Mouse (Mus musculus): ENCODE results near the gene Cfap36. TPM values are rescaled to one million over a fixed set of nuclear protein-coding genes. Genes with fewer than 3 reads are reported as not detected.
A peak's percentile ranks its signal among the peaks of the same experiment; 100 is the strongest.

The Cfap36 gene
- polyA plus RNA-seq, 1 experiment from 2014 or later = 40.5 TPM

DNA sequence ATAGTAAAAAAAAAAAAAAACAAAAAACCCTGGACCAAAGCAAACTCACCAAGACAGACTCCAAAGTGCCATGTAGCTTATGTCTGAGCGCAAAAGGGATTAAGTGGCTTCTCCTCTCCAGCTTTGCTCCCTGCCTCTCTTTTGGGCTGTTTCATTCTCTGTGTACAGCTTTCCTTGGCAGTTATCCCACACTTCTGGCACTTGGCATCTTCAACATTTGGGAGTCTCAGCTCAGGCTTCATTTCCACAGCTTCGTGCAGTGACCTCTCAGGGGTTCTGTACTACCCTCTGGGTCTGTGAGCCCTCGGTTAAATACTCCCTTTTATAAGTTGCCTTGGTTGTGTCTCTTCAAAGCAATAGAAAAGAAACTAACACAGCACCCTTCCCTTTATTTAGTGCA, 66.6 kb downstream of the Cfap36 start:
- peak overlapping the region; percentile 50; the same call in 1 of the 2 replicates for H3K27ac ChIP-seq (replicated peaks)
- H3K4me2 ChIP-seq = no peak overlapping the region
- WGBS = 70% methylated on average over 3 of the region's 3 CpGs
- no peaks in the 10 kb centered on the region for H3K27me3 ChIP-seq (replicated peaks)
- no peaks in the 10 kb centered on the region for H3K9me3 ChIP-seq
- ATAC-seq (ENCODE audit: extremely low read depth, insufficient number of reproducible peaks, low FRiP score, low TSS enrichment) = no peak
- H3K4me3 ChIP-seq = no peak overlapping the region
- no peak overlapping the region for H3K9ac ChIP-seq
- H3K4me1 ChIP-seq = peaks cover 16% of the 10 kb centered on the region
- H3K36me3 ChIP-seq = peaks cover 39% of the 10 kb centered on the region

DNA sequence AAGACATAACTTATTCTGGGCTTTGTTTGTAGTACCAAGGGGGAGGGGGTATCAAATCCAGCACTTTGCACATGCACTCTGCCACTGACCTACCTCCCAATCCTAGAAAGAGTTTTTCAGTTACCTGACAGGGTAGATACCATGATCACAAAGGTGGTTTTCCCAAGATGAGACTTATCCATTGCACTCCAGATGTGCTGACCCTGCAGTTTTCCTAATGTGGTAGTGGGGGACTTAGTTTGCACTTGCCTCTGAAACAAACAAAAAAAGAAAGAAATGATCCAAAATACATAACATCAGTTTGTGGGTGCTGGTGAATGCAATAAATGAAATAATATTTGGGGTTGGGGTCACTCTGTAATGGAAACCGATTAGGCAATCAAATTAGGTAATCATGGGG, 67.9 kb downstream of the Cfap36 start:
- no peak for ATAC-seq (ENCODE audit: extremely low read depth, insufficient number of reproducible peaks, low FRiP score, low TSS enrichment)
- H3K9me3 ChIP-seq = no peaks in the 10 kb centered on the region
- H3K4me2 ChIP-seq = no peak overlapping the region
- no peak overlapping the region for H3K4me3 ChIP-seq
- no peaks in the 10 kb centered on the region for H3K27me3 ChIP-seq (replicated peaks)
- 91% methylated on average over 1 of the region's 1 CpGs for WGBS
- peaks cover 29% of the 10 kb centered on the region for H3K36me3 ChIP-seq
- no peak overlapping the region for H3K27ac ChIP-seq (replicated peaks)
- H3K9ac ChIP-seq = no peak overlapping the region
- H3K4me1 ChIP-seq = peaks cover 16% of the 10 kb centered on the region

DNA sequence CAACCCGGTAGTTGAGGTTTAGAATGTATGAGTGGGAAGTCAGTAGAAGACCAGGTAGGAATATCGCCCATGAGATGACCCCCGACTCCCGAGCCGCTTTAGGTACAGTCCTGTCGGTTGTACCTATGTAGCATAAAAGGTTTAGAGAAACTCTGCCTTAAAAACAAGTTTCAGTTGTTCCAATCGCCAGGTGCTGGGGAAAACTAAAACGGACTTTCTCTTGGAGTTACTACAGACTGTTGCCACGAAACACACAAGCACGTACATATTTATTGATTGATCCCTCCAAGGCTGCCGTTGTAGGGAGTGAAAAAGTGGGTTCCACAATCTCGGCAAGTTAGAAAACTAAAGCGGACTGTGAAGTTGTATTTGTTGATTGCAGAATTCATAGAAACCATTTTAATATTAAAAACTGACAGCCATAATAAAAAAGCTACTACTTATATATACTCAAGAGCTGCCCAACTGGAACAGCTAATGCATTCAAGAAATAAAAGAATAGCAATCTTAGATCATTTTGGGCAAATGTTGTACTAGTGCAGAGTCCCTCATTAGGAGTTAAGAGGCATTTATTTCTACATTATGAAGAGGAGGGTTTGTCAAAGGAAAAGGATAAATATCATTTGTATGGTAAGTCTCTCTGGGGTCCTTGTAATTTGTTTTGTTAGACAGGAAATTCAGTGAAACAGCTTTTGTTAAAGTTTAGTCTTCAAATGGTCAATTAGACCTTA, 73.3 kb downstream of the Cfap36 start:
- Histone ChIP-seq H3K27me3 (replicated peaks) (no peaks in the 10 kb centered on the region), H3K4me2 (peak overlapping the region; percentile 97), H3K4me3 (peak overlapping the region; percentile 88), H3K36me3 (peaks cover 6% of the 10 kb centered on the region), H3K27ac (replicated peaks) (peak overlapping the region; percentile 98), H3K4me1 (peaks cover 14% of the 10 kb centered on the region), H3K9me3 (no peaks in the 10 kb centered on the region), H3K9ac (peak overlapping the region; percentile 99)
- no peak for ATAC-seq (ENCODE audit: extremely low read depth, insufficient number of reproducible peaks, low FRiP score, low TSS enrichment)
- 6% methylated on average over 13 of the region's 13 CpGs for WGBS

DNA sequence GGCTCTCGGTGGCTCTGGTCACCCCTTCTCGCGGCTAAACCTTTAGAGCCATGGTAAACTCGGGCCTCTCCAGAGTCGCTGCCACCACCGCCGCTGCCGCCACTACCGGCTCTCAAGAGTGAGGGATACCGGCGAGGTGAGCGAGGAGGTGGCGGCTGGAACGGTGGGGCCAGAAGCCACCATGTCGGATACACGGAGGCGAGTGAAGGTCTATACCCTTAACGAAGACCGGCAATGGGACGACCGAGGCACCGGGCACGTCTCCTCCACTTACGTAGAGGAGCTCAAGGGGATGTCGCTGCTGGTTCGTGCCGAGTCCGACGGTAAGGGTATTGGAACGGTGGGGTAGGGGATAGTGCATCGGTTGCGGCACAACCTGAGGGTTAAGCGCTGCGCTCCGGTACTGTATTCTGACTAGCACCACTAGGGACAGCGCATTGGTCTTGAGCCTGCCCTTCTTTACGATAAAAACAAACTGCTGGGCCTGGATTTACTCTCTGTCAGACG, 74.0 kb downstream of the Cfap36 start:
- H3K4me3 ChIP-seq = peak overlapping the region; percentile 88
- no peaks in the 10 kb centered on the region for H3K9me3 ChIP-seq
- peak overlapping the region; percentile 99 for H3K9ac ChIP-seq
- peak; percentile 61 for ATAC-seq (ENCODE audit: extremely low read depth, insufficient number of reproducible peaks, low FRiP score, low TSS enrichment)
- H3K4me2 ChIP-seq = peak overlapping the region; percentile 97
- H3K36me3 ChIP-seq = no peaks in the 10 kb centered on the region
- peaks cover 14% of the 10 kb centered on the region for H3K4me1 ChIP-seq
- WGBS = under 1% methylated on average over 38 of the region's 38 CpGs
- H3K27me3 ChIP-seq (replicated peaks) = no peaks in the 10 kb centered on the region
- peak overlapping the region; percentile 98 for H3K27ac ChIP-seq (replicated peaks)

- Histone ChIP-seq H3K4me2 (peak within 1 kb of the TSS; percentile 97), H3K9ac (peak within 1 kb of the TSS; percentile 99), H3K4me3 (peak within 1 kb of the TSS; percentile 88), H3K4me1 (peaks cover 17% of the 10 kb centered on the region), H3K9me3 (no peaks in the 10 kb centered on the region), H3K27me3 (replicated peaks) (no peaks in the 10 kb centered on the region), H3K27ac (replicated peaks) (peak within 1 kb of the TSS; percentile 98), H3K36me3 (no peaks in the 10 kb centered on the region)
- peak; percentile 91 for ATAC-seq (ENCODE audit: extremely low read depth, insufficient number of reproducible peaks, low FRiP score, low TSS enrichment)
- WGBS = under 1% methylated on average over 50 of the region's 50 CpGs
Measured at GRCm38 (mm10) chr11:29172563-29173124, 74.6 kb downstream of the Cfap36 start, which contains the start of gene Ppp4r3b. Gene Ppp4r3b (plus strand): TSS chr11:29172890.

DNA sequence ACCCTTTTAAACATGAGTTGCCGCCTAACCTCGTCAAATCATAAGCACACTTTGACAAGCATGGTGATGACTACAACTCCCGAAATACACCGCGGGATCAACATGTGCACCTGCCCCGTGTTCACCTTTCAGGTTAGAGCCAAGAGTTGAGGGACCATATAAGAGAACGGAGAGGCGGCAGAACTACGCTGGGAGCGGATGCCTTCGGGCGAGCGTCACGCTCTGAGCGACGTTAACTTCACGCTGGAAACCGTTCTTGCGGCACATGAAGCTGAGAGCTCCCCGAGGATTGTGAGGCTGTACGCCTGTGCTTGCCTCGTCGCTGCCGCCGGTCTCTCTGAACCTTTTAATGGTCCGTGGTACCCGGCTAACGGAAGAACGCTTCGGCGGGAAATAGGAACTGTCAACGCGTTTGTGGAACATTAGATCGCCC, 75.2 kb downstream of the Cfap36 start:
- peaks cover 19% of the 10 kb centered on the region for H3K4me1 ChIP-seq
- peak overlapping the region; percentile 89 for H3K9ac ChIP-seq
- peak overlapping the region; percentile 98 for H3K27ac ChIP-seq (replicated peaks)
- no peaks in the 10 kb centered on the region for H3K36me3 ChIP-seq
- H3K4me2 ChIP-seq = peak overlapping the region; percentile 97
- WGBS = under 1% methylated on average over 34 of the region's 34 CpGs
- peak overlapping the region; percentile 88 for H3K4me3 ChIP-seq
- H3K27me3 ChIP-seq (replicated peaks) = no peaks in the 10 kb centered on the region
- H3K9me3 ChIP-seq = no peaks in the 10 kb centered on the region
- 0 out of 2 replicates have a peak, but pooled peaks have one; percentile 7 for ATAC-seq (ENCODE audit: extremely low read depth, insufficient number of reproducible peaks, low FRiP score, low TSS enrichment)

Other genes with a start within 250 kb of the Cfap36 start
- gene Pnpt1, start 116.7 kb downstream of the Cfap36 start, polyA plus RNA-seq (2015; fragmentation: Nextera tagmentation; extraction: Ambion mirVana) = 34.8 and 38.6 TPM in 2 replicates
- gene Ppp4r3b, start 74.5 kb downstream of the Cfap36 start, polyA plus RNA-seq (2015; fragmentation: Nextera tagmentation; extraction: Ambion mirVana) = 41.1 and 43.5 TPM in 2 replicates
- gene Ccdc88a, start 126.2 kb upstream of the Cfap36 start, polyA plus RNA-seq (2015; fragmentation: Nextera tagmentation; extraction: Ambion mirVana) = 18.1 and 20.7 TPM in 2 replicates